Mouse (Mus musculus) erythroblast, embryonic 14.5 days (primary cell): ENCODE results near the gene Fbf1.

ENCODE experiments used
- GATA1 ChIP-seq: IDR thresholded peaks from 2 replicates; pipeline ENCODE4 v1.6.1; 2012; ENCODE audit warnings: low read length, inconsistent platforms, mixed read lengths
- TAL1 ChIP-seq: IDR thresholded peaks from 3 replicates; pipeline ENCODE4 v1.6.1; 2012; ENCODE audit warnings: low read length, inconsistent platforms, mixed read lengths

DNA sequence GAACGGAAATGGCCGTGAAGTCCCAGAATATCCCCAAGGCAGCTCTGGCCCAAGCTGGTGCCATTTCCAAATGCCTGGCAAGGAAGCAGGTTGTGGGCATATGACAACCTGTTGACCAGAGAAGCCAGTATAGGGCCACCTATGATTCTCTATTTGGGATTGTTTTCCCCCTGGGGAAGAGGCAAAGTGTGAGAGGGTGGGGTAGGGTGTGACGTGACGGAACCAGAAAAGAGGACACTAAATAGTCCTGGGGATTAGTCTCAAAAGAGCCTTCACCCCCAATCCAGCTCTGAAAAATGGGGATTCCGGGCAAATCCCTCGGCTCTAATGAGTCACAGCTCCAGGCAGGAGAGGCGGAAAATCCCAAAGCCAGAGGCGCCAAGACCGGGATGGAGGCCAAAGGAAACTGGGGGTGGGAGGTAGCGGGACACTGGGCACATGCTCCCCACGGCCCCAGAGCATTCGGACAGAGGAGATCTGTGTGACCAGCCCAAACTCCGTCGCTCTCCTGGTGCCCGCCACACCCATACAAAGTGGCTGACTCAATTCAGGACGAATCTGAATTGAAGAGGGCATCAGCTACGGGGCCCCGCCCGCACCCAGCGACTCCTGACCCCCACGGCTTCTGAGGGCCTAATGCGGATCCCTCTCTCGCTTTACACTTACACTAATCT is 59.4 kb downstream of the Fbf1 start:
- TF ChIP-seq GATA1, result no peak
- no peak for TF ChIP-seq TAL1
